Mouse (Mus musculus) Muller cell, postnatal 12 days (primary cell): ENCODE results near the gene Csk.

Experiments
- DNase-seq: peaks from one replicate; pipeline ENCODE4 v3.0.0-alpha.2; 2015; ENCODE audit errors: inconsistent ontology term

Gene Csk

DNA sequence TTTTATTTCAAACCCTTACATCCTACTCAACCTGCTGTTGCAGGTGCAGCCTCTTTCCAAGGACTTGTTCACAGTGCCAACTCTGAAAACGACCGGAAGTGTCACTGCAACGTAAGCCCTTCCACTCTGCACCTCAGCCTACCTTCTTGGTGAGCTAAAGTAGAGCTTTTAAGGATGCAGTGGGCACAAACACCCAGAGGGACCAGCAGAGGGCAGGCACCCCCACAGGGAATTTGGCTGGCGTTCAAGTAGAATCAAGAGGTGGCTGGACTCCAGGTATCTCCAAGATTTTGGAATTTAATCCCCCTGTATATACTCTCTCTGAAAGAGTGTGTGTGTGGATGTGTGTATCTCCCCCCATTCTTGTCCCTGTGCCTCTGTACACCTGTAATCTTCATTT lies 4.4 kb upstream of the Csk start:
- DNase-seq = no peak

GRCm38 (mm10) chr9:57656631-57657350 lies 3.4 kb upstream of the Csk start:
- no peak for DNase-seq

DNA sequence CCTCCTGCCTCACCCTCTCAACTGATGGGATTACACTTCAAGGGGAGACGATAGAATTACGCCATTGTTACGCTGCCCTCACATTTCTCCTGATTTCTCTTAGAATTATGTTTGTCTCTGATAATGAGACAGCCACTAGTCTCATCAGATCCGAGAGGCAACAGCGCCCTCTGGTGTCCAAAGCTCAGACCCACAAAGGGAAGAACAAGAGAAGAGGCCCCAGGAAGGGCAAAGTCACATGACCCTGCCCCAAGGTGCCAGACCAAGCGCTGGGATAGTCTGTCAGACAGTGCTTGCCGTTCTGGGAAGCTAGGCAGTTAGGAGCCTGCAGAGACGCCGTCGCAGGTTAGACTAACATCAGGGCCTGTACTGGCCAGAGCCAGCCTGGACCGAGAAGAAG lies 2.3 kb upstream of the Csk start:
- DNase-seq = peak; percentile 84

- DNase-seq = no peak
Observed at GRCm38 (mm10) chr9:57654966-57655365, 1.5 kb upstream of the Csk start.

- no peak for DNase-seq
Observed at GRCm38 (mm10) chr9:57652855-57653254, 576 bp downstream of the Csk start.

DNA sequence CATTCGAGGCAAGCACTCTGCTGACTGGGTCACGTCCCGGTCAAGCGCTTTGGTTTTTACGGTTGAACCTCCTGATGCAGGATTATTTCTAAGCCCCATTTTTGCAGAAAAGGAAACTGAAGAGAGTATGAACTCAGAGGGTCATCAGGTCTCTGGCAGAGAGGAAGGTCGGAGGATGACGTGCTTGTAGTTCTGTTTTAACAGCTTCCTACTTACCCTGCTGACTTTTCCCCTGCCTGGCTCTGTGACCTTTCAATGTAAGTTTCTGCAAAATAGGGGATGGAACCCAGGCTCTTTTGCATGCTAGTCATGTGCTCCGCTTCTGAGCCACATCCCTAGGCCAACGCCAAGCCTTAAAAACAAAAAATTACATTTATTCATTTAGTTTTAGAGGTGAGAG lies 1.1 kb downstream of the Csk start:
- no peak for DNase-seq

DNA sequence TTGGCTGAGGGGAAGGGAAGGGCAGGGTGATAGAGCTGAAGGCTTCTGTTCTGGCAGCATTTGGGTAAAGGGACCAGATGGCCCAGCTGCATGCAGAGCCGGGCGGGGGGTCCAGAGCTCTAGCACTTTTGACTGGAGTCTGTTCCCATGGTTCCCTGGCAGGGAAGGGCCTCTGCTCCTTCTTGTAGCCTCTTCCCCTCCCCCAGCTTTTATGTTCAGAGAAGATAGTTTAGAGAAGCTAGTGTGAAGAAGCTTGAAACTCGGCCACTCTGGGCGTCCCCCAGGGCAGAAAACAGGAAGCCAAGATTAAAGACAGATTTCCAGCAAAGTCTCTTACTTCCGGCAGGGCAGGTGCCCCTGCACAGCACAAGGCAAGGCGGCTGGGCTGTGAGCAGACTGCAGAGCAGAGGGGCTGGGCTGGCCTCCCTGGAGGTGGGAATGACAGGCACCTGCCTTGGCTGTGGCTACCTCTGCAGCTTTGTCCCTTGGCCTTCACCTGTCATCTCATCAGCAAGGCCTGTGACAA lies 2.6 kb downstream of the Csk start:
- no peak for DNase-seq

GRCm38 (mm10) chr9:57650130-57650785 lies 3.2 kb downstream of the Csk start:
- no peak for DNase-seq

DNA sequence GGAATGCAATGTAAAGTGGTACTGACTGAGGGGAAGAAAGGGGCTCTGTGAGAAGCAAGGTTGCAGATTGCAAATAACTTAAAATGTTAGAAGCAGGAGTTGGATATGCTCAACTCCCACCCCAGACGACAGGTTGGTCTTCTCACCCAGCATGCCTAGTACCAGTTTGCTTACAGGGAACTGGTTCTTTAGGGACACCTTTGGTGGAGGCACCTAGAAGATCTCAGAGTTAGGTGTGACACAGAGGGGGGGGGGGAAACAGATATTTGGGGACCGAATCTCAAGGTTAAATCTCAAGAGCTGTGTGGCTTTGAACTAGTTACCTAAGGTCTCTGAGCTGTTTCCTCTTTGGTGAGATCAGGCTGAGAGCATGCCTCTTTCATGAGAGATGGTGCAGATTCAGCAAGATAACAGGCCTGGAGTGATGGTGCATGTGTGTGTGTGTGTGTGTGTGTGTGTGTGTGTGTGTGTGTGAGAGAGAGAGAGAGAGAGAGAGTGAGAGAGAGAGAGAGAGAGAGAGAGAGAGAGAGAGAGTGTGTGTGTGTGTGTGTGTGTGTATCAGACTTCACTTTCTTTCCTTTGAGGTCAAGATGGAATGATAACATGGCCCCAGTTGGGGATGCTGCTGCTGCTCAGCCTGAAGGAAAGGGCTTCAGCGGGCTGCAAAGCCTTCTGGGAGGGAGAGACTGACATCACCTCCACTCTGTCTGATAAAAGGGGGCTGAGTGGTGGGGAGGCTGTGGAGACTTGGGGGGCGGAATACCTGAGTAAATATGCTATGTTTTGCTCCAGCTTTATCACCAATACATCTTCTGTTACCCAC lies 5.9 kb downstream of the Csk start:
- DNase-seq = no peak

- no peak for DNase-seq
Observed at GRCm38 (mm10) chr9:57646551-57647103, 6.8 kb downstream of the Csk start.

DNA sequence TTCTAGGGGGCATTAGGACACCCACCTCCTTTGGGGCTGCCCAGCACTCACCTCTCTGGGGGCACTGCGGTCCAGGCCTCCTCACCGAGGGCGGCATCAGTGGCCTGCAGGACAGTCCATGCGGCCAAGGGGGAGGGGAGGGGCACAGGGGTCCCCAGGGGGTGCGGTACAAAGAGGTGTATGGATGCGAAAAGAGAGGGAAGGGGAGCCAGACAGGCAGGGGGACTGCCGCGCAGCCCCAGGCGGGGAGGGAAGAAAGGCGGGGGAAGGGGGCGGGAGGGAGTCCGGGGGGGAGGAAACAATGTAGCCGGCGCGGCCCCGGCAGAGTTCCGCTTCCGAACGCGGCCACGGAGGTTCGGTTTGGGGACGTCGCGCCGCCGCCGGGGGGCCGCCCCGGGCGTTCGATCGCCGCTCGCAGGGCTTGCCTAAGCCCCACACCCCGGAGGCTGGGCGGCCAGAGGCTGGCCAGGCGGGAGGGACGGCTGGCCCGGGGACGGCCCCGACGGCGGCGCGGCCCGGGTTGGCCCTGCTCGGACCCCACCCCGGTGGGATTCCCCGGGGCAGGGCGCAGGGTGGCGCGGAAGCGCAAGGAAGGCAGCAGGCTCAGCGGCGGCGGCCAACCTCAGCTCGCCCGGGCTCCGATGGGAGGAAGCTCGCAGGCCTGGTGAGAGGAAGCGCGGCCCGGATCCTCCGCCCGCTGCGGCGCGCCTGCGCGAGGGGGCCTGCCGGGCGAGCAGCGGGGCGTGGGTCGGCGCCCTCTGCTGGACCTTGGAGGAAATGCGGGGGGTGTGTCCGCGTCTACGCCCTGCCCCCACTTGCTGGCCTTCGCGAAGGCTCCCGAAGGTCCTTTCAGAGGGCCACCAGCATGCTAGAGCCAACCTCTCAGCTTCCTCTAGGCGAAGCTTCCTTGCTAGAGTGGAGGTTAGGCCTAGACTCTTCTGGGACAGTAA lies 8.2 kb downstream of the Csk start:
- peak; percentile 93 for DNase-seq

DNA sequence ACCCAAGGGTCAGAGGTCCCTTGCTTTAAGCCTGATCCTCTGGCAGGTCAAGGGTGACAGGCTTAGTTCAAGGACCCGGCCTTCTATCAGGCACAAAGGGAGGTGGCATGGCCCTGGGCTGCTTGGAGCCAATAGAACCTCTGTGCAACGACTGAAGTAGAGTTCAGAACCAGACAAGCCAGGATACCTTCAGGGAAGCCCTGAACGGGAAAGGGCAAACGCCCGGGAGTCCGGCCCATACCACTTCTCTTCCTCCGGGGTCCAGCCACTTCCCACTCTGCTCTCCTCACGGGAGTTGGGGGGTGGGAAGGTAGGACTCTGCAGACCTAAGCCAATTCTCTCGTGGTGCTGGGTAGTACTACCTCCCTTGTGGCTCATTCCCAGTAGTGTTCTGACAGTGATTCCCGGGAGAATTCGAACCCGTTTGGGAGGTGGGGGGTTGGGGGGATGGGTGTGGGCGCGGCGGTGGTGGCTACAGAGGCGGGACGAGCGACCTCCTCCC lies 8.9 kb downstream of the Csk start:
- DNase-seq = no peak

DNA sequence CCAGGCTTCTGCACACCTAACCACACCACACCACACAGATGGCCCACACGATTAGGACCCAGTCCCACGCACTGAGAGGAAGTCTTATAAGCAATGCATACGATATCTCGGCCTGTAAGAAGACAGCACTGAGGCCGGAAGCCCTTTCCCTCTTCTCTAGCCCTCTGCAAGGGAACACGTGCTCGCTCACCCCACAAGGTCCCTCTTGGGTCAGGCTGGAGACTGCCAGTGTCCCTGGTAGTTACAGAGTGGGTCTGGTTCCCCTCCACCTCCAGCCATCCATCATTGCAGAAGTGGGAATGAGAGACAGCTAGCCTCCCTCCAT lies 9.6 kb downstream of the Csk start:
- no peak for DNase-seq

- no peak for DNase-seq
Observed at GRCm38 (mm10) chr9:57643169-57643855, 10.1 kb downstream of the Csk start.

DNA sequence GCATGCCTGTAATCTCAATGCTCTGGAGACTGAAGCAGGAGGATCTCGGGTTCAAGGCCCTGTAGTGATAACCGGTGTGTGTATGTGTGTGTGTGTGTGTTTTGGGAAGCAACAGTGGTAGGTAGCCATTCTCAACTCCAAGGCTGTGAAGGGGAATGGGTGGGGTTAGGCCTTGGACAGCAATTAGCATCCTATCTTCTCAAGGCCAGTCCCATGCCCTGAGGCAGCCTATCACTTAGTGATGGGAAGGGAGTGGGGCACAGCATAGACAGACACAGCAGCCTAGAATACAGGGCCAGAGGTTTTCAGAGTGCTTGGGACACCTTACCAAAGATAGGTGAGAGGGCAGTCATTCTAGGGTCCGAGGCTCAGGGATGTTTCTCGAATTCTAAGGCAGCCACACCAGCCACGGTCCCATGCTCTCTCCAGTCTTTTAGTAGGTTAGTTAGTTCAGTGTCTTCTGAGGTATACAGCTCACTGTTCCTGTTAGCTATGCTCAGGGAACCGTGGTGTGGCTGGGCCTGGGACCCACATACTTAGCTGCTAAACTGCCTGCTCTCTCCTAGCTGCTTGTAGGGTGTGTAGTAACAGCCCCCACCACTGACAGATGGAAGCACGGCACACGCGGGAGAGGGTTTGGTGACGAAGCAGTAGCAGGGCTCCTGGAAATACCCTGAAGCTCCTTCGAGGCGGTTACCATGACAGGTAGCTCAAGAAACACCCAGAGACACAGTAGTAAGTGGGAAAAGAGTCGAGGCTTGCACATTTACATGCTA lies 11.5 kb downstream of the Csk start:
- DNase-seq = no peak

GRCm38 (mm10) chr9:57641022-57641421 lies 12.4 kb downstream of the Csk start:
- DNase-seq = no peak

DNA sequence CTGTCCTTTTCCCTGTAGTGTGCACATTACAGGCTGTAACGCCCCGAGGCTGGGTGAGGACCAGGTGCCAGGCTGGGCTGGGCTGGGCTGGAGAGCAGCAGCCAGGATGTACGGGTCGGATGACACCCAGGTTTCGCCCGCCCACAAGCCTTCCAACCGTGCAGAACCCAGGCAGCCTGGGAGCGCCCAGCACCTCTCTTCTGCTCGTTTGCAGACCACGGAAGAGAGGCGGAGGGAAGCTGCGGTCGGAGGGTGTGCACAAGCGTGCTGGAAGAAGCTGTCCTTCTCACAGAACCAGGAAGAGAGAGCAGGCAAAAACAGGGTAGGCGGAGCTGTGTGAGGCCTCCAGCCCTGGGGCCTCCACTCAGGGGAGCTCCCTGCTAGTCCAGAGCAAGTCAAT lies 13.0 kb downstream of the Csk start:
- peak; percentile 69 for DNase-seq

DNA sequence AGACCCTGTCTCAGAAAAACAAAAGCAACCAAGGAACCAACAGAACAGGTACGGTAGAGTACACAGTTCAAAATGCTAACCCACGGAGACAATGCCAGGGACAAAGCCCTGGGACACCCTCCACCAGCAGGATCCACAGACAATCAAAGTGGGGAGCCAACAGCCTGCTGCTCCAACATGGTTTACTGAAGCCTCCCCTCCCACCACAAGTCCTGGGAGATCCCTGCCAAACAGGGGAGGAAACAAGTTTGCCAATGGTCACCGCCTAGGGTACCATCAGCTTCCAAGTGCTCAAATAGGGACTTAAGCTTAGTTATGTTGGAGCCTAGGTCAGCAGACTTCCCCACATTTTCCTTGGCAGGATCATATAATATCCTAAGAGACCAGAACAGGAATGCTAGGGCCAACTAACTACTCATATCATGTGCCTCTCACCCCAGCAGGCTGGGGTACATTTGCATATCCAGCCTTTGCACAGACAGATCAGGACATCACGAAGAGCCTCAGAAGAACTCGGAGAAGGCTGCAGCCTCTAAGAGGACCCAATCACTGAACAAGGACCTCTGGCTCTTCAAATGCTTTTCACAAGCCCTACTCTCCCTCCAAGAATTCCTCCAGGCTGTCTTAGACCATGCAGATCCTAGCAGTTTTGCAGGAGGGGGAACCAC lies 13.6 kb downstream of the Csk start:
- no peak for DNase-seq
